Mouse (Mus musculus): ENCODE results near the gene Mllt10. TPM values are rescaled to one million over a fixed set of nuclear protein-coding genes. Genes with fewer than 3 reads are reported as not detected.

Mllt10 gene
- polyA plus RNA-seq, 1 experiment = 10.0 TPM

GRCm38 (mm10) chr2:18228486-18229062 is 173.5 kb downstream of the Mllt10 start:
- H3K79me3 ChIP-seq (ENCODE audit: low read depth) = no peaks in the 10 kb centered on the region
- peaks cover 4% of the 10 kb centered on the region for H3K36me3 ChIP-seq (ENCODE audit: control insufficient read depth, insufficient read depth)
- H3ac ChIP-seq (ENCODE audit: control insufficient read depth, insufficient read length, low read depth) = no peak overlapping the region
- no peaks in the 10 kb centered on the region for H3K27me3 ChIP-seq (ENCODE audit: control insufficient read depth, insufficient read depth, insufficient read length)
- H3K79me2 ChIP-seq (ENCODE audit: control insufficient read depth, insufficient read depth) = no peaks in the 10 kb centered on the region
- TF ChIP-seq MYOD1 (IDR thresholded peaks at IDR 0.05; ENCODE audit: control insufficient read depth, insufficient read length, low read depth) (no peak), MAX (IDR thresholded peaks at IDR 0.05) (no peak), MYOG (IDR thresholded peaks at IDR 0.05; ENCODE audit: control insufficient read depth, extremely low read depth, insufficient read length) (no peak), CTCF (IDR thresholded peaks at IDR 0.05; ENCODE audit: control insufficient read depth, insufficient read depth, insufficient read length) (no peak), FOSL1 (IDR thresholded peaks at IDR 0.05; ENCODE audit: insufficient read depth, low read length, poor library complexity, severe bottlenecking) (no peak)
- no peak overlapping the region for H3K4me3 ChIP-seq (ENCODE audit: insufficient read depth, poor library complexity, severe bottlenecking)

GRCm38 (mm10) chr2:18229279-18229678 is 174.2 kb downstream of the Mllt10 start:
- Histone ChIP-seq H3K36me3 (ENCODE audit: control insufficient read depth, insufficient read depth) (peaks cover 4% of the 10 kb centered on the region), H3ac (ENCODE audit: control insufficient read depth, insufficient read length, low read depth) (no peak overlapping the region), H3K27me3 (ENCODE audit: control insufficient read depth, insufficient read depth, insufficient read length) (no peaks in the 10 kb centered on the region), H3K79me2 (ENCODE audit: control insufficient read depth, insufficient read depth) (no peaks in the 10 kb centered on the region), H3K79me3 (ENCODE audit: low read depth) (no peaks in the 10 kb centered on the region), H3K4me3 (ENCODE audit: insufficient read depth, poor library complexity, severe bottlenecking) (no peak overlapping the region)
- TF ChIP-seq MAX (IDR thresholded peaks at IDR 0.05) = no peak
- no peak for TF ChIP-seq USF1 (IDR thresholded peaks at IDR 0.05; ENCODE audit: low read depth)
- no peak for TF ChIP-seq MYOG (IDR thresholded peaks at IDR 0.05; ENCODE audit: control insufficient read depth, extremely low read depth, insufficient read length)
- TF ChIP-seq MYOD1 (IDR thresholded peaks at IDR 0.05; ENCODE audit: control insufficient read depth, insufficient read length, low read depth) = no peak
- no peak for TF ChIP-seq FOSL1 (IDR thresholded peaks at IDR 0.05; ENCODE audit: insufficient read depth, low read length, poor library complexity, severe bottlenecking)
- TF ChIP-seq CEBPB (IDR thresholded peaks at IDR 0.05; ENCODE audit: low read depth) = no peak
- no peak for TF ChIP-seq CTCF (IDR thresholded peaks at IDR 0.05; ENCODE audit: control insufficient read depth, insufficient read depth, insufficient read length)

DNA sequence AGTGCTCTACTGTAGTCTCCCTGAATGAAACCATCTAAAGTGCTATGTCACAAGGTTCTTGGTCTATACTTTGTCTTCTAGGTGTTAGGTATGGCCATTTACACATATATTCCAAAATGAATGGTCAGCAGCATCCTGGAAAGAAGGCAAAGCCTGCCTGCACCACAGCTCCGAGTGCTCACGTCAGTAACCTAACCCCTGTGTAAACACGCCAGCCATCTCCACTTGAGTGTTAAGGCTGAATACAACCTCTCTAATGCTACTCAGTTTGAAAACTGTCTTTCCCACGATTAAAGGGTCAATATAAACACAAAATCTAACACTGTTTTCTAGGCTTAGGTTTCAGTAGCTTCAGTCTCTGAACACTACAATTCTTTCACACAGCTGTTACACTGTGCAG is 176.1 kb downstream of the Mllt10 start:
- Histone ChIP-seq H3K79me2 (ENCODE audit: control insufficient read depth, insufficient read depth) (no peaks in the 10 kb centered on the region), H3K4me3 (ENCODE audit: insufficient read depth, poor library complexity, severe bottlenecking) (no peak overlapping the region), H3K79me3 (ENCODE audit: low read depth) (no peaks in the 10 kb centered on the region), H3K27me3 (ENCODE audit: control insufficient read depth, insufficient read depth, insufficient read length) (no peaks in the 10 kb centered on the region), H3ac (ENCODE audit: control insufficient read depth, insufficient read length, low read depth) (no peak overlapping the region), H3K36me3 (ENCODE audit: control insufficient read depth, insufficient read depth) (peaks cover 4% of the 10 kb centered on the region)
- TF ChIP-seq MYOD1 (IDR thresholded peaks at IDR 0.05; ENCODE audit: control insufficient read depth, insufficient read length, low read depth) = no peak

DNA sequence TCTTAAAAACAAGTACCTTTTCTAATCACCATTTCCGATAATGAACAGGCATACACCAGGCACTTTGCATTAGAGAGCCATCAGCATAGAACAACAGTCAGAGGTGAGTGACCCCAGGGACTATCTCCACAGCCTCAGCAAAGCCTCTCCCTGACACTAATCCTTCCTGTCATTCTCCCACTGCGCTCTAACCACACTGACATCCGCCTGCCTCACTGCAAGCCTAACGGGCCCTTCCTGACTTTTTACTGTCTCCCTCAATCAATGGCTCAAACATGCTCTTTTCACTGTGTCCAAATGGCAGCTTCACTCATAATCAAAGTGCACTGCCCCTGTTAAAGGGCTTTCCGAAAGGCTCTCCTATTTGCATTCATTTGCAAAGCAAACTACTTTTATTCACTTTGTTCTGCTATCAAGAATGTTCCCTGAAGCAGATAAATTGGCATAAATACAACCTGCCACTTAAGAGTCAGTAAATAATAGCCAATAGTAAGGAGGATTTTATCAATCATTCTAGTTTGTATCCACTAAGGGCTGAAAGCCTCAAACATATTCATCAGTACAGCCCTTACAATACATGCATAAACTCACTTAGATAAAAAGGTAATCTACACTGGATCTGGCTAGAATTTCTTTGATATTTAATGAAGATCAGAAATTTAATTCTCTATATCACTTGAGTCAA is 178.0 kb downstream of the Mllt10 start:
- no peak overlapping the region for H3K4me3 ChIP-seq (ENCODE audit: insufficient read depth, poor library complexity, severe bottlenecking)
- no peaks in the 10 kb centered on the region for H3K79me3 ChIP-seq (ENCODE audit: low read depth)
- H3K36me3 ChIP-seq (ENCODE audit: control insufficient read depth, insufficient read depth) = peaks cover 4% of the 10 kb centered on the region
- H3K79me2 ChIP-seq (ENCODE audit: control insufficient read depth, insufficient read depth) = no peaks in the 10 kb centered on the region
- no peaks in the 10 kb centered on the region for H3K27me3 ChIP-seq (ENCODE audit: control insufficient read depth, insufficient read depth, insufficient read length)
- H3ac ChIP-seq (ENCODE audit: control insufficient read depth, insufficient read length, low read depth) = no peak overlapping the region
- TF ChIP-seq MAX (IDR thresholded peaks at IDR 0.05) (no peak), MYOG (IDR thresholded peaks at IDR 0.05; ENCODE audit: control insufficient read depth, extremely low read depth, insufficient read length) (no peak), CTCF (IDR thresholded peaks at IDR 0.05; ENCODE audit: control insufficient read depth, insufficient read depth, insufficient read length) (no peak), USF1 (IDR thresholded peaks at IDR 0.05; ENCODE audit: low read depth) (no peak), FOSL1 (IDR thresholded peaks at IDR 0.05; ENCODE audit: insufficient read depth, low read length, poor library complexity, severe bottlenecking) (no peak), CEBPB (IDR thresholded peaks at IDR 0.05; ENCODE audit: low read depth) (no peak)

- no peak for TF ChIP-seq MAX (IDR thresholded peaks at IDR 0.05)
- no peak for TF ChIP-seq CEBPB (IDR thresholded peaks at IDR 0.05; ENCODE audit: low read depth)
- no peak for TF ChIP-seq MYOG (IDR thresholded peaks at IDR 0.05; ENCODE audit: control insufficient read depth, extremely low read depth, insufficient read length)
- no peak for TF ChIP-seq USF1 (IDR thresholded peaks at IDR 0.05; ENCODE audit: low read depth)
- TF ChIP-seq MYOD1 (IDR thresholded peaks at IDR 0.05; ENCODE audit: control insufficient read depth, insufficient read length, low read depth) = no peak
- TF ChIP-seq FOSL1 (IDR thresholded peaks at IDR 0.05; ENCODE audit: insufficient read depth, low read length, poor library complexity, severe bottlenecking) = no peak
- TF ChIP-seq CTCF (IDR thresholded peaks at IDR 0.05; ENCODE audit: control insufficient read depth, insufficient read depth, insufficient read length) = no peak
These were observed 180.5 kb downstream of the Mllt10 start for GRCm38 (mm10) chr2:18235524-18235923.

GRCm38 (mm10) chr2:18249224-18249623 is 194.2 kb downstream of the Mllt10 start:
- TF ChIP-seq MAX (IDR thresholded peaks at IDR 0.05) (no peak), MYOG (IDR thresholded peaks at IDR 0.05; ENCODE audit: control insufficient read depth, extremely low read depth, insufficient read length) (no peak), CEBPB (IDR thresholded peaks at IDR 0.05; ENCODE audit: low read depth) (no peak), USF1 (IDR thresholded peaks at IDR 0.05; ENCODE audit: low read depth) (no peak), CTCF (IDR thresholded peaks at IDR 0.05; ENCODE audit: control insufficient read depth, insufficient read depth, insufficient read length) (no peak), MYOD1 (IDR thresholded peaks at IDR 0.05; ENCODE audit: control insufficient read depth, insufficient read length, low read depth) (no peak), FOSL1 (IDR thresholded peaks at IDR 0.05; ENCODE audit: insufficient read depth, low read length, poor library complexity, severe bottlenecking) (no peak)
- Histone ChIP-seq H3K4me3 (ENCODE audit: insufficient read depth, poor library complexity, severe bottlenecking) (no peak overlapping the region), H3K27me3 (ENCODE audit: control insufficient read depth, insufficient read depth, insufficient read length) (no peaks in the 10 kb centered on the region), H3K79me3 (ENCODE audit: low read depth) (no peaks in the 10 kb centered on the region), H3ac (ENCODE audit: control insufficient read depth, insufficient read length, low read depth) (no peak overlapping the region), H3K79me2 (ENCODE audit: control insufficient read depth, insufficient read depth) (no peaks in the 10 kb centered on the region), H3K36me3 (ENCODE audit: control insufficient read depth, insufficient read depth) (no peaks in the 10 kb centered on the region)

More at GRCm38 (mm10) chr2:18235524-18235923, 180.5 kb downstream of the Mllt10 start:
- Histone ChIP-seq H3K4me3 (ENCODE audit: insufficient read depth, poor library complexity, severe bottlenecking) (no peak overlapping the region), H3K36me3 (ENCODE audit: control insufficient read depth, insufficient read depth) (no peaks in the 10 kb centered on the region), H3K79me2 (ENCODE audit: control insufficient read depth, insufficient read depth) (no peaks in the 10 kb centered on the region), H3K79me3 (ENCODE audit: low read depth) (no peaks in the 10 kb centered on the region), H3K27me3 (ENCODE audit: control insufficient read depth, insufficient read depth, insufficient read length) (no peaks in the 10 kb centered on the region), H3ac (ENCODE audit: control insufficient read depth, insufficient read length, low read depth) (no peak overlapping the region)
